Mouse (Mus musculus): ENCODE data around the gene Mmp12. TPM values are rescaled to one million over a fixed set of nuclear protein-coding genes. Genes with fewer than 3 reads are reported as not detected.
"Not testable (repeated sequence)": the region's sequence is repeated elsewhere in the genome, so short reads cannot be mapped to it uniquely, and the experiment has no call there.

Mmp12 gene
- not detected for total RNA-seq (2021)
- long read RNA-seq: 0 reads

- DNase-seq (ENCODE audit: low spot score in 2 of 2): no peak
Observed at GRCm38 (mm10) chr9:7344107-7344506, at the start of gene Mmp12. Mmp12 (plus strand) TSS chr9:7344381.

DNA sequence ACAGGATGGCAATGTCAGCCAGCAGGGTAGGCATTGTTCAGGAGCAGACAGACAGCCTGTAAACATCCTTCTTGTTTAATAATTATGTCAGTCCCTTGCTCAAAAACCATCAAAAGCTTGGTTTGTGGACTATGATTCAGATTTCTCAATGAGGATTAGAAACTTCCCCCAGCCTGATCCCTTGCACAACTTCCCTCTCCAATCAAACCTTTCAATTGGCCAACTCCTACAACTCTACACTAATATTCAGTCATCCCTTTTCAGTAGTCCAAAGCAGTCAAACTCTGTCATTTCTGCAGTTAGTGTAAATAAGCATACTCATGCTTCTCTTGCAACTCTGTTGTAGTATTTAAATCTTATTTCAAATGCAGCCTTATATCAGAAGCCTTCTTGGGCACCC, 12.3 kb upstream of the Mmp12 start:
- DNase-seq (ENCODE audit: low spot score in 2 of 2): no peak

DNA sequence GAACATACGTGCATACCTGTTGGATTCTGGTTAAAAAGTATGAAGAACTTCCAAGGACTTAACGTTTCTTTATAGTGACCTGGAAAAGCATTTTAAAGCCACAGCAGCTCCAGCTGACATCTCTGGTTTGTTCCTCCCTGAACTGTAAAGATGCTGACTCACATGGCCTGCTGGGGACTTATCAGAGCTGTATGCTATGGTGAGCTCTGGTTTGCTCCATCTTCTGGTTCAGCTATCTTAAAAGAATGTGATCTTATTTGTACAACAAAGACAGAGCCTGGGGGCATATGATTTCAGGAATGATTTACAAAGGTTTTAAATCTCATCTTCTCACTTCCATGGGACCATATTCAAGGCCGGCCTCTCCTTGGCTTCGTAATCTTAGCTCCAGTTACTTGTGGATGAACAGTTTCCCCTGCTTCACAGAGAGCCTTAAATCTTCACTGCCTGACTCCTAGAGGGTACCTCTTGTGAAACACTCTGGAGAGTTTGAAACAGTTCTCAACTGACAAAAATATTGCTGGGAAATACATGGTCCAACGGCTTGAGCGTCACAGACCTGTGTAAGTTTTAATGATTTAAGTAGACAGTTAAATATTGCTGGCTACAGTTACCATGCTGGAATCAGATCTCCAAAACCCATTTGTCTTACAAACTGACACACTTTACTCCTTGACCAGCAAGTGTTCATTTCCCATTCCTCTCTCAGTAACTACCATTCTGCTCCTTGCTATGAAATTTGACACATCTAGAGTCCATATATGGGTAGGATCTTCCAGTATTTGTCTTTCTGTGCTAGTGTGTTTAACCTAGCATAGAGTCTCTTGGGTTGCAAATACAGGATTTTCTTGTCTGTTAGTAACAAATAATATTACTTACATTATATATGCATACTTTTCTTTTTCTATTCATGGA, 8.2 kb upstream of the Mmp12 start:
- DNase-seq (ENCODE audit: low spot score in 2 of 2): no peak

DNA sequence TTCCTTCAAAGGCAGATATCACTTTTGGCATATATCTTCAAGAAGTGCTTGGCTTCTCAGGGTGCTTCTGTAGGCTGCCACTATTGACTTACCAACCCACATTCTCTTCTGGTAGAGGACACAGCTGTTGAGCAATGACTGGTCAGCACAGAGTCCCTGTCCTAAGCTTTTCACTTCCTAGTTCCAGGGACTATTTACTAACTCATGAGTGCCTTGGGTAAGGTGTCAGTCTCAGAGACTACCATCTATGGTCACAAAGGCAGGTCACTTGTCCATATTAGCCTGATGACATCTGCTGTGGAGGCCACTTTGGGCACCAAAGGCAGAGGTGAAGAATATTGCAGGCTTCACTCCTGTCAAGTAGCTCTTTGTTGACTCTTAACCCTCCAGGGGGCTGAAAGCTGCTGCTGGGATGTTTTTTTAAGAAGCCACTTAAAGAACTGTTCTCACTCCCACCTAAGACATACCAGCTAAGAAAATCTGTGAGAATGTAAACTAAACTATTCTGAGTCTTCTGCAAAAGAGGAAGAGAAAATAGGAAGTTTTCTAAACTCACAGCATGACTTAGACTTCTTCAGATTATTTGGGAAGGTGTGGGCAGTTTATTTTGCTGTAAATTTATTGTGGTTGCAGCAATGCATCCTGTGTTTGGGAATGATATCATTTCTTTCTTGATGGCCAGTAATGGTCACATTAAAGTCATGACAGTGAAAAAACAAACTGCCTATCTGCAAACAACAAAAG, 7.3 kb upstream of the Mmp12 start:
- DNase-seq (ENCODE audit: low spot score in 2 of 2): no peak

- DNase-seq (ENCODE audit: low spot score in 2 of 2): no peak
Observed at GRCm38 (mm10) chr9:7345513-7345912, 1.3 kb downstream of the Mmp12 start.

DNA sequence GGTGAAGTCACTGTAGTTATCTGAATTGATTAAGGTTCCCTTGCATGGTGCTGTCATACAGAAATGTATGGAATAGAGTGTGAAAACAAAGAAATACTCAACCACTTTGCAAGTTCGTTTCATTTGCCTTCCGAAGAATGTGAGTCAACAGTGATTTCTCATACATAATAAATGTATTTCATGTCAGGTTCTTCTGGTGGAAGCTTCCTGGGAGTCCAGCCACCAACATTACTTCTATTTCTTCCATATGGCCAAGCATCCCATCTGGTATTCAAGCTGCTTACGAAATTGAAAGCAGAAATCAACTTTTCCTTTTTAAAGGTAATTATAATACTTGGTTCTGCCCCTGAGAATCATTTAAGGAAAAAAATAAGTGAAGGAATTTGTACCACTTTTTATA, 10.4 kb downstream of the Mmp12 start:
- no peak for DNase-seq (ENCODE audit: low spot score in 2 of 2)

GRCm38 (mm10) chr9:7387947-7388346, 43.8 kb downstream of the Mmp12 start, which contains the start of gene Mmp1b:
Mmp1b (minus strand) TSS chr9:7388047.
- DNase-seq (ENCODE audit: low spot score in 2 of 2): no peak

DNA sequence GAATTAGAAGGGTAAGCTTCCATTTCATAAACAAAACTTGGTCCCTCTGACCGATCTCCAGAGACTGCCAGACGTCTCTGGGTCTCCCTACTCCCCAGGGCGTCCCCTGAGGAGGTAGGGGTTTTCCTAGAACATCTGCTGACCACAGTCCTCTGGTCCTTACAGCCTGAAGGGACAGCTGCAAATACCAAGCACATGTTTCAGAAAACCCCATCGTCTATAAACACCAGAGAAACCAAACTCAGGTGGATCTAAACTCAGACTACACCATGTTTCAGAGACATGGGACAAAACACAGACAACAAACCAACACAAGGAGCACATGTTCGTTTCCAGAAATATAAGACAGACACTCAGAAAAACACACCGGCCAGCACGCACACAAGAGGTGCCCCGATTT, 52.4 kb downstream of the Mmp12 start:
- DNase-seq (ENCODE audit: low spot score in 2 of 2): not testable (repeated sequence)

Other genes with a start within 250 kb of the Mmp12 start
- gene Dync2h1, start 159.9 kb upstream of the Mmp12 start, total RNA-seq (2021): 10 to 100 TPM; 25.6 to 28.8 TPM
- gene Dcun1d5, start 159.9 kb upstream of the Mmp12 start, total RNA-seq (2021): 100 to 1,000 TPM in 1 of 2 experiments, 10 to 100 TPM in 1; 86.5 to 103 TPM
- gene Mmp13, start 71.9 kb upstream of the Mmp12 start, total RNA-seq (2021): not detected
- gene Mmp1b, start 43.7 kb downstream of the Mmp12 start, total RNA-seq (2021): not detected
- not detected for gene Mmp3, start 101.4 kb downstream of the Mmp12 start, total RNA-seq (2021)
- gene Mmp10, start 158.0 kb downstream of the Mmp12 start, total RNA-seq (2021): not detected
- gene Mmp8, start 214.1 kb downstream of the Mmp12 start, total RNA-seq (2021): not detected
- gene Mmp27, start 227.0 kb downstream of the Mmp12 start, total RNA-seq (2021): not detected